Mouse (Mus musculus) left cerebral cortex, postnatal 36 days (tissue): ENCODE measurements around the gene Pcca. TPM values are rescaled to one million over a fixed set of nuclear protein-coding genes. Genes with fewer than 3 reads are reported as not detected.

Source experiments
- DNase-seq, 2 experiments: peaks; one replicate each; pipeline ENCODE4 v3.0.0; 2021 to 2022; ENCODE audit warnings: low spot score in 2 of 2, mixed read lengths in 1 of 2
- intact Hi-C: fragments of 180-260 bp; cut with DNase I; formaldehyde crosslinking; loops from one replicate; pipeline ENCODE4 v1.15.1; 2025
- total RNA-seq, 2 experiments: library from RNA; stranded (reverse); gene quantifications; 2 replicates each; pipeline ENCODE4 v1.2.3; 2021

Pcca gene
- total RNA-seq, 2 experiments from 2014 or later, result 32.7 to 35.3 TPM

GRCm38 (mm10) chr14:122719496-122720080 is 185.5 kb downstream of the Pcca start:
- DNase-seq, result no peak
- intact Hi-C loops, result no loop called here

GRCm38 (mm10) chr14:122720989-122721388 is 186.9 kb downstream of the Pcca start:
- no peak for DNase-seq

DNA sequence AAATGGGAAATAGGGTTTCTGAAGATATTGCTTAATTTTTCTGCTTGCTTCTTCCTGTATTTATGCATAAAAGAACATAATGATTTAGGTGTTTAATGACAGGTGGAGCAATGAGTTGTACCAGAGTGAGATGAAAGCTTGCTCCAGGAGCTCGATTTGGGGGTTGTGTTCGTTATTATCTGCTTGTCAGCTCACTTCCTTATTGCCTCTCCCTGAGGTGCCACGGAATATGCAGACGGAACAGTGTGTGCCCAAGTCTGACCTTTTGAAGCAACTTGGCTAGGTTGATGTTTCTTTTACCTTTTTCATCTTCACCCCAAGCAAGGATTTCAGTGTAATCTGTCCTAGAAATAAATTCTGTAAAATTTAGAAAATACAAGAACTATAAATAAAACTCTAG is 187.6 kb downstream of the Pcca start:
- intact Hi-C loops, result no loop called here
- DNase-seq, result no peak

More at GRCm38 (mm10) chr14:122720989-122721388, 186.9 kb downstream of the Pcca start:
- intact Hi-C loops, result no loop called here

- DNase-seq, result no peak
- intact Hi-C loops, result no loop called here
Measured at GRCm38 (mm10) chr14:122726456-122726855, 192.3 kb downstream of the Pcca start.

- intact Hi-C loops, result no loop called here
- no peak for DNase-seq
Measured at GRCm38 (mm10) chr14:122729431-122730073, 195.4 kb downstream of the Pcca start.

DNA sequence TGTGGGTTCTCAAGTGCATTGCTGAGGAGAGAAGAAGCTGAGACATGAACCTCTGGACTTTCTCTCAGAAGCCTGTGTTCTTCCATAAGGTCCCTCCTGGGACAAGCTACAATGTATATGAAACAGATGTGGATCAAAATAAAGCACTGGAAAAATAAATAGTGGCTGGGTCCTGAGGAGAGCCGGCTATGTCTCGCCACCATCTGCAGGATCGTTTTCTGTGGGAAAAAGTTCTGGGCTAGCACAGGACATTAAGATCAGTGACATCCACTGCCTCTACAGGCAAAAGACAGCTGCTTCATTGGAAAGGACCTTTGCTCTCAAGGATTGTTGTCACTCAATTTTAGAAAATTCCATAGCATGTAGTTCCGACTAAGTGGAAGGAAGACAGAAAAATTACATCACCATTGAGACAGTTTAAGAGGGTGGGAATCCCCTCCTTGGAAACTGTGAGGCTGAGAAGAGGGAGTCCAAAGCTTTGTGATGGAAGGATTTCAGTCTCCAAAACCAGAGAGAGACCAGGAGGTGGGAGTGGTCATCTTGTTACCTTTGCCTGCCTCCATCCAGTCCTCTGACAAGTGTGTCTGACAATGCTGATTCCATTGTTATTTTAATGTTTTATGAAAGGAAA is 196.9 kb downstream of the Pcca start:
- intact Hi-C loops, result no loop called here
- no peak for DNase-seq

DNA sequence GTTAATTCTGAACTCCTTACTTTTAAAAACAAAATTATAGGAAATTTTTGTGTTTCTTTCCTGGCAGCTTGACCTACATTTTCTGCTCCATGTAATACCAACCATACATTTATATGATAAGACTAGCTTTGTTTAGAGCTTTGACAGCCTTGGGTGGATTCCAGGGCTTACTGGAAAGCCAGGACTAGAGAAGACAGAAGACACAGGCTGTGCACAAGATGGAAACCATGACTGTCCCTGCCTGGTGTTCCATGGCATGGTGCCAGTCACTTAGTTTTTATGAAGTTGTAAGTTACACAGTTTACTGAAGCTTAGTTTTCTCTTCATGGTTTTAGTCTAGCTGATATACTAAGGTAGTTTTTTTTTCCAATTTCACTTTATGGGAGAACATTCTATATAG is 202.7 kb downstream of the Pcca start:
- intact Hi-C loops, result no loop called here
- no peak for DNase-seq

- intact Hi-C loops, result no loop called here
- no peak for DNase-seq
Measured at GRCm38 (mm10) chr14:122747860-122748842, 214.0 kb downstream of the Pcca start.

DNA sequence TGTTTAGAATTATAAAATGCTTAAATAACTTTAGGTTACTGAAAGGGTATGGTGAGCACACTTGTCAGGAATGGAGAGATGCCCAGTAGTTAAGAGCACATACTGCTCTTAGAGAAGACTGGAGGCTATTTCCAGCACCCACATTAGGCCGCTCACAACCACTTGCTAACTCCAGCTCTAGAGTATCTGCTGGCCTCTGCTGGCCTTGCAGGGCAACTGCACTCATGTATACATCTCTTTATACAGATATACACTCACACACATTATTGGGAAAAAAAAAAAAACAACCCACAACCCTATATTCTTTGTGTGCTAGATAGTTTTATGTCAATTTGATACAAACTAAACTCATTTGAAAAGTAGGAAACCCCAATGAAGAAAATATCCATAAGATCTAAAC is 217.4 kb downstream of the Pcca start:
- DNase-seq, result no peak
- intact Hi-C loops, result no loop called here

DNA sequence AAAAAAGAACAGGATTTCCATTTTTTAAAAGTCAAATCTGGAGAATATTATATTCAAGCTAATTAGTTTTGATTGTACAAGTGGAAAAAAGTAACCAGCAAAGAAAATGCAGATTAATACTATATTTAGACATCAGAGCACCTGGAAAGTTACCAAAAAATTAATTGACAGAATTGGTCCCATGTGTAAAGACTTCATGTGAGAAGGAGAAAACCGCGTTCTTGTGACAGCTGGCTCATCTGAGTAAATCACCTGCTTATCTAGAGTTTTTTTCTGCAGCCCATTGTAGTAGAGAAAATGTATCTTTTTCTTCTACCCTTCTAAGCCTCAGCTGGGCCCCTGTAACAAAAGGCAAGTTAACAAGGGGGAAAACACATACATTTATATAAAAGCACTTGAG is 219.2 kb downstream of the Pcca start:
- DNase-seq, result no peak
- intact Hi-C loops, result no loop called here

DNA sequence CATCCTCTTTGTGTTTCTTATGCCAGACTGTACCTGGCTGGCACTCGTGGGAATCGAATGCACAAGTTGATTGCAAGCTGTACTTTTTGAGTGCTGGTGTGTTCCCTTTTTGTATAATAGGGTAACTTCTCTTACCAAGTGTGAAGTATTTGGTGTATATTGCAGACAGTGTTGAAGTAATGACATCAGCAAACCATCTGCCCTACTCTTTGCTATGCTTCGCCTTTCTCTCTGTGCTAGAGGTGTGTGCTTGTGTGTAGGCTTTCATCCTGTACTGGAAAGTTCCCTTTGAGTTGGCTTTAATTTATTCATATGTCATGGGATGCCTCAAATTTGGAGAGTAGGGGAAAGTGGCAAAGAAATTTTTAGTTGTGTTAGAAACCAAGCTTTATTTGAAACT is 220.2 kb downstream of the Pcca start:
- intact Hi-C loops, result no loop called here
- peak in 1 of 2 experiments; percentile 13 for DNase-seq

DNA sequence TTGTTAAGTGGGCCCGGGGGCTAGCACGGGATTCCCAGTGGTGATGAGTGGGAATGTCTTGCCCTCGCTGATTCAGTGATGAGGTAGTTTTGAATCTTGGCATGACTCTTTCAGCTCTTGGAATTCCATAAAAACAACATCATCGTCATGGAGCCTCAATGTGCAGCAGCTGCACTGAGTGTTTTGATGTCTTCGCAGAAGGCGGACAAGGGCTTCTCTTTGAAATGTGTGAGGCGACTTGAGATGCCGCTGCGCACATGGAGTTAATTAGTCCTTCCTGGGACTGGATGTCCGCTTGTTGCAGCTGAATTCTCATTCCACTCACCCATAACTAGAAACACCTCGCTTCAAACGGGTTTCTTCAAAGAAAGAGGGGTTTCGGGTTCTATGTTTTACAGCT is 221.4 kb downstream of the Pcca start:
- intact Hi-C loops, result no loop called here
- no peak for DNase-seq

DNA sequence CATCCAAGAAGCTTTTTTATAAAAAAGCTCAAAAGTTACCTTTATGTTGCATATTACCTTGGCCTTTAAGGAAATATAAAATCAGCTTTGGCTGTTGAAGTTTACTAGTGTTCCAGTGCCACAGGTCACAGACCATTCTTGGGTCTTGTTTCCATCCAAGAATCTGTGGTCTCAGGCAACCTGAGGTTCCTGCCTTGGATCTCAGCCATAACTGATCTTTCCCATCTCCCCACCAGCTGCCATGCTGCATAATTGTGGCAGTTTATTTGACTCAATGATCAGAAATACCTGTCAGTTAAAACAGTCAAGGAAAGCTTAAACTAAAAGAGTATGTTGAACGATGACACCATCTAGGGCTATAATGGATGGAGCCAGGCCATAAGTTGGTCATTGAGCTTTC is 222.5 kb downstream of the Pcca start:
- DNase-seq, result no peak
- intact Hi-C loops, result no loop called here

DNA sequence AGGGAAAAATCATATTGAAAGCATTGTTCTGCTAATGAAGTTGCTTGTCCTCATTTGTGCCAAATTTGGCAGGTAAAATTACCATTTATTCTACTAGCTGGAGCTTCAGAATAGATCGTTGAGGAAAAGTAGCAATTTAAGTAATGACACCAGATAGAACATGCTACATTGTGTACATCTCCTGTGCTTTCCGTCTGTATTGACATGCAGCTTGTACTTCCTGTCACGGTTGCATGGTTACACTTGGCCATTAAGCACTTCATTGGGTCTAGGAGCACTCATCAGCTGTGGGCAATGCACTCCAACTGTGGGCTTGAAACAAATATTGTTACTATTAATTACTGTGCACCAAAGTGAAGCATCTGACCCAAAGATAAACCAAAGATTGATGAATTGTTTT is 225.8 kb downstream of the Pcca start:
- DNase-seq, result no peak
- intact Hi-C loops, result no loop called here

DNA sequence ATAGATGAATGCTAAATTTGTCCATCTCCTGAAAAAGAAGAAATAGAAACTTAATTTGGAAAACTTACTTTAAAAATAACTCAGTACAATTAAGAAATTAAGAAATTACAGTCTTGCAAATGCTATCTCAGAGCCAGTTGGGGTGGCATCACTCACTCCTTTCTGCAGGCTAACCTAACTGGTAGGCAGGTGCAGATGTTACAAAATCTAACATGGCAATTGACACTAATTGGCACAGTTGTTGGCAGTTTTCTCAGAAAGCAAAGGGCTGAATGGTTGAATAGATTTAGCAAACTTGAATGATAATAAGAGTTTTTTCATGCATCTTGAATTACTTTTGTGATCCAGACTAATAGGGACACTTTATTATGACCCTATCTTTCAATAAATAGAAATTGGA is 226.7 kb downstream of the Pcca start:
- intact Hi-C loops, result no loop called here
- no peak for DNase-seq

DNA sequence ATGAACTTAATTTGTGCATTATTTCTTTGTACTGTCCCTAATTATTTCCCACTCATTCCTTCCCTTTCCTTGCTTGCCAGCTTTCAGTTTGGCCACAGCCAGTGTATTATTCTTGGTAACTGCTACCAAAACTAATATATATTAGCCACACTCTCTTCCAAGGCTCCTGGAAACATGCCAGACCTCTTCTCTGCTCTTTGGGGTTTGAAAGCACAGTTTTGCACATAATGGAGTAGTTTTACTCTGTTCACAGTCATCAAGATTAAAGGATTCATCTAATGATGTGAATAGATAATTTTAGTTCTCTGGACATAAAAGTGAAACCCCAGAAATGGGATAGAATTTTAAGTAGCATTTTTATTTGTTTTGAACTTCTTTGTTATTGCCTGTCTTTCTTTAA is 228.5 kb downstream of the Pcca start:
- intact Hi-C loops, result no loop called here
- no peak for DNase-seq

DNA sequence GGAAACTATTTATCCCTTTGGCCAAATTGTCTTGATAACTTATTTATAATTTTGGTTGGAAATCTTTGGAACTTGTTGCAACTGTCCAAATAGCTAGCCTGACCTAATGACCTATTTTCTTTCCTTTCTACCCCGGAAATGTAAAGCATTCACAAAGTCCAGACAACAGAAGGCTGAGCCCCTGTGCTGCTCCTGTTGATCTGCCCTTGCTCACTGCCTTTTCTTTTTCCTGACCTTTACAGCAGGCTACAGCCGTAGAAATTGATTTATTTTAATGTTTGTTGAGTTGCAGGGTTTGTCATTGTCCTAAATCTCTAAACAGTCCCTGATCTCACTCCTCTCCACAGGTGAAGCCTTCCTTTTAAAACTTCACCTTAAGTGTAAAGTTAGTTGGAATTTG is 231.8 kb downstream of the Pcca start:
- intact Hi-C loops, result no loop called here
- DNase-seq, result no peak

DNA sequence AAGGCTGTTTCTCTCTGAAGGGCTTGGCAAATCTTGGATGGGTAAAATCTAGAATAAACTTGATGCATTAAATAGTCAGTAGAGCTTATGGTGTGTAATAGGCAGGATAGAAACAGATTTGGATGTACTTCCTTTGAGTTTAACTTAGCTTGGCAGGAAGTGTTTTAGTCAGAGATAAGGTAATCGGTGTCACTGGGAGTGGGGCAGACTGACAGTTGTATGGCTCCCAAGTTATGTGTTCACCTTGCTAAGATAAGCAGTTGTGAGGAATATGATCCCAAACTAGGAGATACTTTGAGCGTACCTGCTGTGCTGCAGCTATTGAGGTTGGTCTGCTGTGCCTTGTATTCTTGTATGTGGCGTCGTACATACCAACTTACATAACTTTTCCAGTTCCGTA is 232.3 kb downstream of the Pcca start:
- intact Hi-C loops, result no loop called here
- no peak for DNase-seq

GRCm38 (mm10) chr14:122784701-122785100 is 250.6 kb downstream of the Pcca start:
- no peak for DNase-seq
- intact Hi-C loops, result no loop called here

DNA sequence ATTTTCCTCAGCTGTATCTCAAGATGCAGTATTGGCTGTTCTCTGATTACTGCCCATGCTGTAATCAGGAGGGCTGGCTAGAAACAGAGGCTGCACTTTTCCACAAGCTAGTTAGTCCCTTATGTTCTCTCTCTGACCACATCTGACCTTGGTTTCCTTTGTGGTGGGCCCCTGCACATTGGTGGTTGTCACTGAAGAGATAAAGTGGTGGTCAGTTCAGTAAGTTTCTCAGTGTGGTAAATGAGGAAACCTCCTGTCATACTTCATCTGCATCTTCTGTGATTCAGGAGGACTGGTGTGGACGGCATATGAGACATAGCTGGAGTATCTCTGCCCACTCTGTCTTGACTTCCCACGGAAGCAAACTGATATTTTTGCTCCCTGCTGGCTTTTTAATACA is 254.1 kb downstream of the Pcca start:
- intact Hi-C loops, result no loop called here
- DNase-seq, result no peak
